Mouse (Mus musculus): ENCODE data around the gene Adamts10.

The Adamts10 gene

DNA sequence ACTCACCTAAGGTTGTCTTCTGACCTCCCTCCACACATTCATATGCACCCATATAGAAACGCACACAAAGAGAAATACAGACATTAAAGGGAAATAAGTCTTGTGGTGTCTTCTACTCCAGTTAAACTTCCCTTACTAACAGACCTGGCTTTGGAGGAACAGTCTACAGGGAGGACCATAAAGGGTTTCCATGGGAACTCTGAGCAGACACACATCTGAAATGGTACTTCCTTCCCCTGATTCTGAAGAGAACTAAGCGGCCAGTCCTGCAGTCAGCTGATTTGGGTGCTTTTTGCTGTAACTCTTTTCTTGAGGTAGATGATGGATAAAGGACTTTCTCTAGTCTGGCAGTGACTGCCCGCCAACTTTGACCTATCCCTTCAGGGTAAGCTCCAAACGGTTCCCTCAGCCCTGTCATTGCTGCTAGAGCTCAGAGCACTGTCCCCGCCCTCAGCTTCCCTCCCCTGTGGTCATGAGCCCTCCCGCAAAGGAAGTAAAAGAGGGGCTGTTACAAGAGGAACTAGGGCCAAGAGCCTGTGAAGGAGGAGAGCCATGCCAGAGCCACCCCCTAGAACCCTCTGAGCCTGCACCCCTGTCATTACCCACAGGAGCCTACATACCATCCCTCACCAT lies 31.3 kb downstream of the Adamts10 start, which contains the start of gene Myo1f:
Myo1f (plus strand) TSS at position 485 of the 633 bp plus-strand sequence.
- peak; percentile 19 to 20 for DNase-seq

DNA sequence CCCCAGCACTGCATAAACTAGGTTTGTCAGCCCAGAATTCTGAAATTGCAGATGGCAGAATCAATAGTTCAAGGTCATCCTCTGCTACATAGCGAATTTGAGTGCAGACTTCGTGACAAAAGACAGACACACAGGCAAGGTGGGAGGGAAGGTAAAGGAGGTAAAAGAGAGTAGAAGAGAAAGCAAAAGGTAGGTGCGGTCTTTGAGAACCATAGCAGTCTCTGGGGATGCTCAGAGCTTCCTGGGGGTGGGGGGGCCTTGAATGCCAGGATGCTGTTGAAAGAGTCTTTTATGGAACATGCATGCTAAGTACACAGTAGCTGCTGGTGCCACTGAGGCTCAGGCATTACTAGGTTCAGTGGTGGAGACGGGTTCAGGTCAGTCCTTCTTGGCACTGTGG lies 33.9 kb downstream of the Adamts10 start:
- DNase-seq, result no peak

DNA sequence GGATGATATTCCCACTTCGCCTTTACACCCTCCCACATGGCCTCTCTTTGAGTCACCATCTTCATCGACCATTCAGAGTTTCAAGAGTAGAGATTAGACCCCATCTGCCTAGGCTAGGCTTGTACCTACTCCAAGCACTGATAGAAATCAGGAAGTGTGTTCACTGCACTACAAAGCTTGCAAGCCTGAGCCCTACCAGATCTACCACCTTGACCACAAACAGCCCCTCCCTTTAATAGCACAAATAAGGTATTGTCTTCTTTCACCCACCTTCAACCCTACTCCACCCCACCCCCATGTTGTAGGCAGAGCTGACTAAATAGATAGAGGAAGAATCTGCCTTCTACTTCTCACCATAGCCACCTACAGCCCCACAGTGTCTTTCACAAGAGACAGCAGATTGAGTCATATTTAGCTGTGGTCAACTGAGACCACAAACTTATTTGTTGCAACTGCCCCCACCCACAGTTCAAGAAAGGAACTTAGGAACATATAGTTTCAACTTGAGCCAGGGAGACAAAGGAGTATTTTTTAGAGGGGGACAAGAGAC lies 39.6 kb downstream of the Adamts10 start:
- DNase-seq, result no peak

DNA sequence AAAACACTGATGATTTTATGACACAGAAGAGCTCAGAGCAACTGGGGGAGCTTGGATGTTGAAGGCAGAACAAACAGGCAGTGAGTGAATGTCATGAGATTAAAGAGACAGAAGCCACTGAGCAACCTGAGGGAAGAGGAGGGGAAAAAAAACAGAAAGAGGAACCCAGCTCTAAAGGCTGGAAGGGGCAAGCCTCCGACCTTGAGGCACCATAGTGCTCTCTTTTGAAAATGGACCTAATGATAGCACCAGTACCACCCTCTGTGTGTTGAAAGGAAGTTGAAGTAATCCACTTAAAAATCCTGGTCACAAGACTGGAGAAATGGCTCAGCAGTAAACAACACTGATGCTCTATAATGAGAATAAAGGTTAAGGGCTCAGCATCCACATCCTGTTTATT lies 40.6 kb downstream of the Adamts10 start:
- DNase-seq, result no peak

DNA sequence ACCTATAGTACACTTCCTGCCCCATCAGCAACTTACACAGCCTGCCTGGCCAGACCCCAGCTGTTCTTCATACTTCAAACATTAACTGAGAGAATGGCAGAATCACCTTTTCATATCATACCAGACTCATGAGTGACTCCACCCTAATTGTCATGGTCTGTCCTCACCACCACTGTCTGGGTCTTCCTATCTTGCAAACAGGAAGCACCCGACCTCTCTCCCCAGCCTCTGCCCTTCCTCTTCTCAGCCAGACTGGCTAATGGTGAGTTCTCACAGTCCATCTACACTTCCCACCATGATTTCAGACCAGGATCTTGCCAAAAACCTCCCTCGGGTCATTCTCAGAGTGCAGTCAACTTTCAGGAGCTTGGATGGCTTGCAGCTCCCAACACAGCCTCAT lies 42.2 kb downstream of the Adamts10 start:
- DNase-seq, result no peak

DNA sequence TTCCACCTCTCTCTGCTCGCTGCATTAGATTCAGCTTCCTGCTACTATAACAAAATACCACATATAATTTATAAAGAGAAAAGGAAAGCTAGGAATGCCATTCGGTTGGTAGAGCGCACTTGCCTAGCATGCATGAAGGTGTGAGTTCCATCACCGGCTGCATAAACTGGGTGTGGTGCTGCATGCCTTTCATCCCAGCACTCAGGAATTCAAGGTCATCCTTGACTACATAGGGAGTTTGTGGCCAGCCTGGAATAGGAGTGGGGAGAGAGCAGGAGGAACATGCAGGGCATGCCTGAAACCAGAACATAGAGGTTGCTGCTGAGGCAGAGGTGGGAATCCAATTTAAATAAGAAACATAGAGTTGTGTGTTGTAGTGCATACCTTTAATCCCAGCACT lies 60.1 kb downstream of the Adamts10 start:
- DNase-seq, result no peak

DNA sequence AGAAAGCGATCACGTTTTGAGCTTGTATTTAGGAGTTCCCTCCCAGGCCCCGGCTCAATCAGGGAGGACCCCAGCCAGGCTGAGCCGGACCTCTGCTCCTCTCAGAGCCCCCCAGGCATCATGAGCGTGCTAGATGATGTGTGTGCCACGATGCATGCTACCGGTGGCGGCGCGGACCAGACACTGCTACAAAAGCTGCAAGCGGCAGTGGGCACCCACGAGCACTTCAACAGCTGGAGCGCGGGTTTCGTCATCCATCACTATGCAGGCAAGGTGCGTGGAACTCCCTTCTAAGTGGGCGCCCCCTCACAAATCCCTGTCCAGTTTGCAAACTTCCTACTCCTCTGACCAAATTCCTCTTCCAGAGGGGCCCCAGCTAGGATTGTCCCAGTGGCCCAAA lies 62.0 kb downstream of the Adamts10 start:
- DNase-seq, result no peak

GRCm38 (mm10) chr17:33597271-33597670 lies 73.3 kb downstream of the Adamts10 start:
- no peak for DNase-seq

DNA sequence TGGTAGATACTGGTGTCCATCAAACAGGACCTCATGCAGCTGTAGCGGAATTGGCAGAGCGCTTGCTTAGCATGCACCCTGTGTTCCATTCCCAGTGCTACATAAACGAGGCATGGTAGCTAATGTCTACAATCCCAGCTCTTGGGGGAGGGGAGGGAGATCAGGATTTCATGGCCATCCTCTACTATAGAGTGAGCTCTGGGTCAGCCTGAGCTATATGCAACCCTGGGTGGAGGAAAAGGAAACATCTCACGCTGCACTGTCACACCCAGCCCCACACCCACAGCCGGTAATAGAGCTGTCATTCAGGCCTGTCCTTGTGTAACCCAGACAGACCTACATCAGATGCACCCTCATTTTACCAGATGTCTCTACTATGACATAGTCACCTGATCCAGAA lies 74.5 kb downstream of the Adamts10 start:
- DNase-seq, result no peak

DNA sequence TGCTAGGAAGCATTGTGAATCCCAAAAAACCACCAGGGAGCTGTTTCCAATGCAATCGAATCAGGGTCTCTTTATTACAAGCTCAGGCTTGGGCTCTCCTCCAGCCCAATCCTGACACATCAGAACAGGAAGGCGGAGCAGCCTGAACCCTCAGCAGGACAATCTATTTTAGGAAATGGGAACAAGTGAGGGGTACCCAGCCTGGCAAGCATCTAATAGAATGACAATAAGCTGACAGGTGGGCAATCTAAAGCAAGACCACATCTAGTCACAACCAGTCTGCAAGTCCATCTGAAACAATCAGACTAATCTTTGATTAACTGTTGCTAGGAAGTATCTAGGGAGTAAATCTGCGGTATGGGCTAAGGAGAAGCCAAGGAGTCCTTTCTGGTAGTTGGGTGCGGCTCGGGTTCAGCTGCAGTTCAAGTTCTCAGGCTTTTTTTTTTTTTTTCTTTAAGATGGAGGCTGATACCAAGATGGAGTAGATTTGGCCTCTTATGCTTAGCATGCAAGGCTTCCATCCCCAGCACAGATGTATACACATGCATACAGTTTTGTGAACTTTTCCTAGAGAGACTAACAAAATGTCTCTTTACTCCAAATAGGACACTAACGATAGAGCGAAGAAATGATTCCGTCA lies 76.0 kb downstream of the Adamts10 start:
- DNase-seq, result no peak

- DNase-seq, result no peak
Measured at GRCm38 (mm10) chr17:33600831-33601230, 76.8 kb downstream of the Adamts10 start.

DNA sequence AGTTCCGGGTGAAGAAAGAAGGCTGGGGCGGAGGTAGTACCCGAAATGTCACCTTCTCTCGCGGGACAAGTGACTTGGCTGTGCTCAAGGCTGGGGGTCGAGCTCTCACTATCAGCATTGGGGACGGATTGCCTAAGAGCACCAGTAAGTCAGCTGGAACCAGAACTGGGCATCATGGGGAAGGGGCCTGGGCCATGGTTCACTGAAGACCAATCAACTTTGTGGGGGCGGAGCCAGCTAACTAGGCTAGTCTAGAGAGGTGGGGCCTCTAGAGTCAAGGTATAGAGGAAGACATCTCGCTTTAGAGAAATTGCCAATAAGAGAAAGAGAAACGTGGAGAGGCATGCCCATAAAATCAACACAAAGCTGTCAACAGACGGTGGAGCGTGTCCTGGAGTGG lies 77.9 kb downstream of the Adamts10 start:
- DNase-seq, result no peak
